In genomic region chr8:77664901-77665300, GRCm38 (mm10) we compare ENCODE assay signal across 28 mouse cellular contexts. TPM values are rescaled to one million over a fixed set of nuclear protein-coding genes. Genes with fewer than 3 reads are reported as not detected.
A peak's percentile ranks its signal among the peaks of the same experiment; 100 is the strongest.
DNase-seq lines count a peak whose midpoint lies in the region; ATAC-seq lines count a peak whose summit lies in the region.
"Had no signal": no experiment of that assay in that cellular context is flagged by ENCODE, and none has a peak within 500 bp of the region (broad histone marks: within the 10 kb centered on the region; RNA-seq: fewer than 3 reads in every experiment).

No protein-coding gene starts in this region.

- H3K36me3 ChIP-seq in kidney, embryonic 16.5 days (ENCODE audit: insufficient read depth, low read length): peaks cover 20% of the 10 kb centered on the region
- H3K36me3 ChIP-seq in neural tube, embryonic 15.5 days: no peaks in the 10 kb centered on the region
- H3K36me3 ChIP-seq: hindbrain, embryonic 15.5 days; midbrain, embryonic 10.5 days; midbrain, embryonic 15.5 days had no signal

- DNase-seq in adrenal gland, adult (ENCODE audit: inconsistent age in 2 of 2, low spot score in 1 of 2): peak; percentile 55 to 70
- DNase-seq in adrenal gland, adult 18-20 months (ENCODE audit: low spot score in 2 of 2): no peak
- peak; percentile 4 to 15 for DNase-seq in kidney, adult 8-10 months
- DNase-seq in adrenal gland, postnatal 14 days: peak; percentile 33
- peak; percentile 34 to 52 for DNase-seq in kidney, postnatal 25 days
- no peak for DNase-seq in right cerebral cortex, postnatal 10 days (ENCODE audit: low spot score in 2 of 2)
- DNase-seq: cerebellum, adult 11-12 months; cerebellum, adult 9-11 months; embryo, embryonic 11 days; gastrocnemius, postnatal 36 days; heart, postnatal 14 days; layer of hippocampus, postnatal 36 days; liver; lung, adult 2 months; spleen, adult 18-20 months; thymus, postnatal 14 days had no signal

- H3K27ac ChIP-seq in kidney, embryonic 16.5 days (ENCODE audit: low read length): no peak overlapping the region
- H3K27ac ChIP-seq in neural tube, embryonic 15.5 days (replicated peaks): no peak overlapping the region
- H3K27ac ChIP-seq: embryonic facial prominence, embryonic 12.5 days; hindbrain, embryonic 10.5 days; hindbrain, embryonic 15.5 days; kidney, postnatal 0 days; liver, embryonic 14.5 days; midbrain, embryonic 10.5 days; midbrain, embryonic 15.5 days had no signal

- no peaks in the 10 kb centered on the region for H3K4me1 ChIP-seq in kidney, embryonic 16.5 days (ENCODE audit: insufficient read depth, low read length)
- H3K4me1 ChIP-seq in neural tube, embryonic 15.5 days: no peaks in the 10 kb centered on the region
- H3K4me1 ChIP-seq: hindbrain, embryonic 10.5 days; hindbrain, embryonic 15.5 days; midbrain, embryonic 10.5 days; midbrain, embryonic 15.5 days had no signal

- no peak overlapping the region for H3K4me2 ChIP-seq in kidney, embryonic 16.5 days (replicated peaks; ENCODE audit: low read depth, low read length)
- H3K4me2 ChIP-seq in neural tube, embryonic 15.5 days: no peak overlapping the region
- H3K4me2 ChIP-seq: embryonic facial prominence, embryonic 12.5 days; hindbrain, embryonic 15.5 days; midbrain, embryonic 15.5 days had no signal

- WGBS in kidney, embryonic 16.5 days: 88% methylated on average over 13 of the region's 13 CpGs
- 91% methylated on average over 13 of the region's 13 CpGs for WGBS in neural tube, embryonic 15.5 days

- H3K9me3 ChIP-seq in kidney, embryonic 16.5 days (ENCODE audit: low read length): no peaks in the 10 kb centered on the region
- no peaks in the 10 kb centered on the region for H3K9me3 ChIP-seq in neural tube, embryonic 15.5 days (replicated peaks)
- H3K9me3 ChIP-seq: embryonic facial prominence, embryonic 12.5 days; hindbrain, embryonic 10.5 days; hindbrain, embryonic 15.5 days; midbrain, embryonic 10.5 days; midbrain, embryonic 15.5 days had no signal

- H3K9ac ChIP-seq in kidney, embryonic 16.5 days (replicated peaks; ENCODE audit: low read length): no peak overlapping the region
- H3K9ac ChIP-seq in neural tube, embryonic 15.5 days (replicated peaks): no peak overlapping the region
- H3K9ac ChIP-seq: embryonic facial prominence, embryonic 12.5 days; hindbrain, embryonic 15.5 days; liver, embryonic 14.5 days; midbrain, embryonic 15.5 days had no signal

- H3K27me3 ChIP-seq in kidney, embryonic 16.5 days (ENCODE audit: insufficient read depth, low read length): no peaks in the 10 kb centered on the region
- no peaks in the 10 kb centered on the region for H3K27me3 ChIP-seq in neural tube, embryonic 15.5 days (replicated peaks)
- H3K27me3 ChIP-seq: embryonic facial prominence, embryonic 12.5 days; hindbrain, embryonic 15.5 days; midbrain, embryonic 15.5 days had no signal

- ATAC-seq in kidney, embryonic 16.5 days (ENCODE audit: low FRiP score, low TSS enrichment): no peak
- no peak for ATAC-seq in neural tube, embryonic 15.5 days (ENCODE audit: low FRiP score)
- ATAC-seq: forebrain, embryonic 14.5 days; inflammation-experienced regulatory T-cells, adult 6 months; midbrain, embryonic 15.5 days had no signal

- no peak overlapping the region for H3K4me3 ChIP-seq in kidney, embryonic 16.5 days (ENCODE audit: low read length)
- no peak overlapping the region for H3K4me3 ChIP-seq in neural tube, embryonic 15.5 days (replicated peaks)
- H3K4me3 ChIP-seq: embryonic facial prominence, embryonic 12.5 days; hindbrain, embryonic 10.5 days; hindbrain, embryonic 15.5 days; midbrain, embryonic 10.5 days; midbrain, embryonic 15.5 days had no signal

RNA-seq across cellular contexts. Expression of gene Tmem184c, which starts 54.4 kb away (rescaled TPM):
- 10 to 100 TPM; 24.4 to 31.3 TPM for total RNA-seq in adrenal gland, adult 18-20 months (2021)
- 37.7 and 39.1 TPM in 2 replicates for polyA plus RNA-seq in kidney, embryonic 16.5 days (2015; fragmentation: Nextera tagmentation; extraction: Ambion mirVana)
- total RNA-seq in adrenal gland, postnatal 14 days (2021): 28.6 and 33.1 TPM in 2 replicates
- polyA plus RNA-seq in neural tube, embryonic 15.5 days (2015; fragmentation: Nextera tagmentation; extraction: Ambion mirVana): 66.7 and 73.0 TPM in 2 replicates

RNA-seq across cellular contexts. Expression of gene Ednra, which starts 59.4 kb away (rescaled TPM):
- total RNA-seq in adrenal gland, adult 18-20 months (2021): 10 to 100 TPM; 21.5 to 21.9 TPM
- 28.6 and 32.4 TPM in 2 replicates for polyA plus RNA-seq in kidney, embryonic 16.5 days (2015; fragmentation: Nextera tagmentation; extraction: Ambion mirVana)
- 25.9 and 27.8 TPM in 2 replicates for total RNA-seq in adrenal gland, postnatal 14 days (2021)
- 7.7 and 10.0 TPM in 2 replicates for polyA plus RNA-seq in neural tube, embryonic 15.5 days (2015; fragmentation: Nextera tagmentation; extraction: Ambion mirVana)
- total RNA-seq: neutrophil, adult 5-6 weeks had no signal
- polyA plus RNA-seq: inflammation-experienced regulatory T-cells, adult 6 months had no signal

Comparison
In these comparisons a context has a peak if more than half of its experiments do, and no peak if none do; other contexts are left out.
1. DNase-seq: peak in adrenal gland, adult (2 of 2), kidney, adult 8-10 months (2 of 2), adrenal gland, postnatal 14 days (single experiment) and kidney, postnatal 25 days (2 of 2); none in adrenal gland, adult 18-20 months (0 of 2) and right cerebral cortex, postnatal 10 days (0 of 2).